Mouse (Mus musculus): ENCODE results near the gene Hmgn1.

GRCm38 (mm10) chr16:96120022-96120623 lies 7.4 kb downstream of the Hmgn1 start:
- no peak for TF ChIP-seq CTCF (conservative IDR thresholded peaks at IDR 0.05 in 1 of 2, IDR thresholded peaks at IDR 0.05 in 1 of 2; ENCODE audit: low read depth in 2 of 2, low read length in 2 of 2)
- TF ChIP-seq TCF12 (IDR thresholded peaks at IDR 0.05; ENCODE audit: low read depth, low read length): no peak
- TF ChIP-seq EP300 (IDR thresholded peaks at IDR 0.05; ENCODE audit: low read length): no peak

All from CH12.LX (cell line).